Mouse (Mus musculus): ENCODE measurements around the gene Aspscr1. TPM values are rescaled to one million over a fixed set of nuclear protein-coding genes. Genes with fewer than 3 reads are reported as not detected.

Gene Aspscr1
- total RNA-seq, 2 experiments from 2014 or later, result 31.2 to 32.4 TPM

GRCm38 (mm10) chr11:120648001-120648476, 24.7 kb upstream of the Aspscr1 start, which contains the start of gene Myadml2:
TSS of gene Myadml2 (minus strand) at chr11:120648158.
- peak within 1 kb of the TSS; percentile 76 for H3K4me3 ChIP-seq
- intact Hi-C loops (cut with DNase I), result no loop called here
- peak; percentile 84 for DNase-seq
- TF ChIP-seq CTCF (IDR thresholded peaks at IDR 0.05), result 0 out of 2 replicates have a peak, but pooled peaks have one; percentile 10
- H3K27ac ChIP-seq, result peak within 1 kb of the TSS; percentile 99

GRCm38 (mm10) chr11:120651872-120652271, 20.9 kb upstream of the Aspscr1 start:
- Histone ChIP-seq H3K27ac (no peak overlapping the region), H3K4me3 (no peak overlapping the region)
- intact Hi-C loops (cut with DNase I), result loop anchor here (10.0 kb wide), 1 partner anchor 123 kb away; no protein-coding TSS in a partner anchor
- DNase-seq, result no peak
- peak; percentile 49 for TF ChIP-seq CTCF (IDR thresholded peaks at IDR 0.05)

- Histone ChIP-seq H3K27ac (no peak overlapping the region), H3K4me3 (no peak overlapping the region)
- intact Hi-C loops (cut with DNase I), result loop anchor here (10.0 kb wide), 1 partner anchor 120 kb away; no protein-coding TSS in a partner anchor
- TF ChIP-seq CTCF (IDR thresholded peaks at IDR 0.05), result no peak
- DNase-seq, result no peak
These were observed 18.0 kb upstream of the Aspscr1 start for GRCm38 (mm10) chr11:120654741-120655140.

GRCm38 (mm10) chr11:120657301-120657700, 15.5 kb upstream of the Aspscr1 start:
- Histone ChIP-seq H3K4me3 (no peak overlapping the region), H3K27ac (no peak overlapping the region)
- no peak for DNase-seq
- TF ChIP-seq CTCF (IDR thresholded peaks at IDR 0.05), result no peak
- intact Hi-C loops (cut with DNase I), result loop anchor here (10.0 kb wide), 1 partner anchor 118 kb away; no protein-coding TSS in a partner anchor

- intact Hi-C loops (cut with DNase I), result loop anchor here (1.0 to 10.0 kb wide), 3 partner anchors 14 to 116 kb away; partner anchors contain the start of gene Aspscr1
- Histone ChIP-seq H3K27ac (no peak overlapping the region), H3K4me3 (peak overlapping the region; percentile 25; the same call in 1 of the 2 replicates)
- peak; percentile 88 for DNase-seq
- peak; percentile 93 for TF ChIP-seq CTCF (IDR thresholded peaks at IDR 0.05)
These were observed 13.8 kb upstream of the Aspscr1 start for GRCm38 (mm10) chr11:120658876-120659410.

- H3K27ac ChIP-seq, result no peak overlapping the region
- H3K4me3 ChIP-seq, result peak overlapping the region; percentile 75
- intact Hi-C loops (cut with DNase I), result loop anchor here (1.0 to 10.0 kb wide), 3 partner anchors 13 to 115 kb away; partner anchors contain the start of gene Aspscr1
- no peak for TF ChIP-seq CTCF (IDR thresholded peaks at IDR 0.05)
- DNase-seq, result peak; percentile 45
These were observed 13.1 kb upstream of the Aspscr1 start for GRCm38 (mm10) chr11:120659509-120660300.

- peak; percentile 50 for TF ChIP-seq CTCF (IDR thresholded peaks at IDR 0.05)
- Histone ChIP-seq H3K4me3 (peak overlapping the region; percentile 75), H3K27ac (no peak overlapping the region)
- peak; percentile 64 for DNase-seq
- intact Hi-C loops (cut with DNase I), result no loop called here
These were observed 12.3 kb upstream of the Aspscr1 start for GRCm38 (mm10) chr11:120660301-120661075.

GRCm38 (mm10) chr11:120661076-120661460, 11.7 kb upstream of the Aspscr1 start, which contains the start of gene Notum:
TSS of gene Notum (minus strand) at chr11:120661175.
- peak within 1 kb of the TSS; percentile 75 for H3K4me3 ChIP-seq
- no peak for TF ChIP-seq CTCF (IDR thresholded peaks at IDR 0.05)
- intact Hi-C loops (cut with DNase I), result no loop called here
- H3K27ac ChIP-seq, result no peak within 1 kb of the TSS
- DNase-seq, result no peak

- no peak overlapping the region for H3K4me3 ChIP-seq
- no peak for TF ChIP-seq CTCF (IDR thresholded peaks at IDR 0.05)
- no peak for DNase-seq
- intact Hi-C loops (cut with DNase I), result no loop called here
- H3K27ac ChIP-seq, result no peak overlapping the region
These were observed 10.0 kb upstream of the Aspscr1 start for GRCm38 (mm10) chr11:120662759-120663158.

- DNase-seq, result no peak
- TF ChIP-seq CTCF (IDR thresholded peaks at IDR 0.05), result no peak
- no peak overlapping the region for H3K4me3 ChIP-seq
- H3K27ac ChIP-seq, result no peak overlapping the region
- intact Hi-C loops (cut with DNase I), result loop anchor here (2.0 kb wide), 1 partner anchor 23 kb away; no protein-coding TSS in a partner anchor
These were observed 9.1 kb upstream of the Aspscr1 start for GRCm38 (mm10) chr11:120663714-120664113.

- no peak overlapping the region for H3K4me3 ChIP-seq
- TF ChIP-seq CTCF (IDR thresholded peaks at IDR 0.05), result no peak
- H3K27ac ChIP-seq, result no peak overlapping the region
- intact Hi-C loops (cut with DNase I), result loop anchor here (2.0 kb wide), 1 partner anchor 21 kb away; no protein-coding TSS in a partner anchor
- DNase-seq, result peak; percentile 51
These were observed 7.4 kb upstream of the Aspscr1 start for GRCm38 (mm10) chr11:120665406-120665805.

- no peak for TF ChIP-seq CTCF (IDR thresholded peaks at IDR 0.05)
- no peak overlapping the region for H3K4me3 ChIP-seq
- intact Hi-C loops (cut with DNase I), result no loop called here
- peak; percentile 38 for DNase-seq
- no peak overlapping the region for H3K27ac ChIP-seq
These were observed 6.2 kb upstream of the Aspscr1 start for GRCm38 (mm10) chr11:120666617-120667016.

Measured in gastrocnemius, adult 2 months (tissue).